Mouse (Mus musculus): ENCODE results near the gene Fam222b. TPM values are rescaled to one million over a fixed set of nuclear protein-coding genes. Genes with fewer than 3 reads are reported as not detected.

Fam222b gene
- total RNA-seq, 2 experiments from 2014 or later, result 28.2 to 29.6 TPM

GRCm38 (mm10) chr11:78083595-78083994, 10.9 kb upstream of the Fam222b start:
- intact Hi-C loops (cut with DNase I), result no loop called here
- no peak for DNase-seq (ENCODE audit: low spot score in 2 of 2)

- DNase-seq (ENCODE audit: low spot score in 2 of 2), result no peak
- intact Hi-C loops (cut with DNase I), result no loop called here
These were observed 7.5 kb upstream of the Fam222b start for GRCm38 (mm10) chr11:78086925-78087479.

- intact Hi-C loops (cut with DNase I), result no loop called here
- no peak for DNase-seq (ENCODE audit: low spot score in 2 of 2)
These were observed 6.6 kb upstream of the Fam222b start for GRCm38 (mm10) chr11:78087756-78088281.

- intact Hi-C loops (cut with DNase I), result loop anchor here (2.0 to 5.0 kb wide), 4 partner anchors 13 to 71 kb away; partner anchors contain the start of genes Eral1 and Traf4
- DNase-seq (ENCODE audit: low spot score in 2 of 2), result no peak
These were observed 340 bp upstream of the Fam222b start for GRCm38 (mm10) chr11:78094137-78094503.

GRCm38 (mm10) chr11:78095144-78095516, 670 bp downstream of the Fam222b start:
- DNase-seq (ENCODE audit: low spot score in 2 of 2), result no peak
- intact Hi-C loops (cut with DNase I), result loop anchor here (2.0 kb wide), 3 partner anchors 14 to 70 kb away; partner anchors contain the start of genes Eral1 and Traf4

GRCm38 (mm10) chr11:78097077-78097476, 2.6 kb downstream of the Fam222b start:
- intact Hi-C loops (cut with DNase I), result no loop called here
- DNase-seq (ENCODE audit: low spot score in 2 of 2), result no peak

- intact Hi-C loops (cut with DNase I), result no loop called here
- no peak for DNase-seq (ENCODE audit: low spot score in 2 of 2)
These were observed 6.3 kb downstream of the Fam222b start for GRCm38 (mm10) chr11:78100746-78101145.

GRCm38 (mm10) chr11:78102142-78102541, 7.7 kb downstream of the Fam222b start:
- no peak for DNase-seq (ENCODE audit: low spot score in 2 of 2)
- intact Hi-C loops (cut with DNase I), result no loop called here

- no peak for DNase-seq (ENCODE audit: low spot score in 2 of 2)
- intact Hi-C loops (cut with DNase I), result no loop called here
These were observed 8.7 kb downstream of the Fam222b start for GRCm38 (mm10) chr11:78102958-78103747.

GRCm38 (mm10) chr11:78104501-78104900, 10.0 kb downstream of the Fam222b start:
- DNase-seq (ENCODE audit: low spot score in 2 of 2), result no peak
- intact Hi-C loops (cut with DNase I), result no loop called here

- intact Hi-C loops (cut with DNase I), result loop anchor here (2.0 kb wide), 1 partner anchor 19 kb away; the partner anchor contains the start of gene Fam222b
- peak in 1 of 2 experiments; percentile 46 for DNase-seq (ENCODE audit: low spot score in 2 of 2)
These were observed 19.2 kb downstream of the Fam222b start for GRCm38 (mm10) chr11:78113616-78114015.

GRCm38 (mm10) chr11:78114676-78115366, 20.4 kb downstream of the Fam222b start:
- DNase-seq (ENCODE audit: low spot score in 2 of 2), result no peak
- intact Hi-C loops (cut with DNase I), result loop anchor here (2.0 kb wide), 1 partner anchor 20 kb away; the partner anchor contains the start of gene Fam222b

- DNase-seq (ENCODE audit: low spot score in 2 of 2), result peak; percentile 91 to 98
- intact Hi-C loops (cut with DNase I), result loop anchor here (2.0 kb wide), 1 partner anchor 21 kb away; the partner anchor contains the start of gene Fam222b
These were observed 21.1 kb downstream of the Fam222b start for GRCm38 (mm10) chr11:78115367-78116145.

- no peak for DNase-seq (ENCODE audit: low spot score in 2 of 2)
- intact Hi-C loops (cut with DNase I), result no loop called here
These were observed 21.6 kb downstream of the Fam222b start for GRCm38 (mm10) chr11:78116146-78116410.

GRCm38 (mm10) chr11:78118467-78118866, 24.0 kb downstream of the Fam222b start:
- DNase-seq (ENCODE audit: low spot score in 2 of 2), result no peak
- intact Hi-C loops (cut with DNase I), result no loop called here

GRCm38 (mm10) chr11:78119898-78120297, 25.4 kb downstream of the Fam222b start:
- intact Hi-C loops (cut with DNase I), result no loop called here
- DNase-seq (ENCODE audit: low spot score in 2 of 2), result no peak

- intact Hi-C loops (cut with DNase I), result no loop called here
- no peak for DNase-seq (ENCODE audit: low spot score in 2 of 2)
These were observed 26.7 kb downstream of the Fam222b start for GRCm38 (mm10) chr11:78121176-78121575.

GRCm38 (mm10) chr11:78122815-78123214, 28.4 kb downstream of the Fam222b start:
- intact Hi-C loops (cut with DNase I), result no loop called here
- no peak for DNase-seq (ENCODE audit: low spot score in 2 of 2)

GRCm38 (mm10) chr11:78123782-78124181, 29.3 kb downstream of the Fam222b start:
- no peak for DNase-seq (ENCODE audit: low spot score in 2 of 2)
- intact Hi-C loops (cut with DNase I), result no loop called here

- intact Hi-C loops (cut with DNase I), result no loop called here
- no peak for DNase-seq (ENCODE audit: low spot score in 2 of 2)
These were observed 31.2 kb downstream of the Fam222b start for GRCm38 (mm10) chr11:78125691-78126090.

All from left cerebral cortex, postnatal 25 days (tissue).